In genomic region chr4:151738875-151739274, GRCm38 (mm10) we compare ENCODE assay signal across 14 mouse cellular contexts.
DNase-seq lines count a peak whose midpoint lies in the region; ATAC-seq and TF ChIP-seq lines count a peak whose summit lies in the region.
"Had no signal": no experiment of that assay in that cellular context is flagged by ENCODE, and none has a peak within 500 bp of the region (broad histone marks: within the 10 kb centered on the region; RNA-seq: fewer than 3 reads in every experiment).

No protein-coding gene starts in this region.

- no peak overlapping the region for H3K4me3 ChIP-seq in heart, embryonic 10.5 days
- no peak overlapping the region for H3K4me3 ChIP-seq in kidney, postnatal 0 days (replicated peaks; ENCODE audit: low read depth, low read length)
- H3K4me3 ChIP-seq in forebrain, embryonic 15.5 days: no peak overlapping the region
- H3K4me3 ChIP-seq: embryonic facial prominence, embryonic 15.5 days had no signal

- intact Hi-C loops in heart, postnatal 36 days (cut with DNase I): no loop called here

- H3K27ac ChIP-seq in heart, embryonic 10.5 days: peak overlapping the region; percentile 56; the same call in 1 of the 2 replicates
- H3K27ac ChIP-seq in kidney, postnatal 0 days: no peak overlapping the region
- peak overlapping the region; percentile 27; the same call in 1 of the 2 replicates for H3K27ac ChIP-seq in forebrain, embryonic 15.5 days (replicated peaks)
- H3K27ac ChIP-seq: embryonic facial prominence, embryonic 15.5 days had no signal

- H3K4me1 ChIP-seq in heart, embryonic 10.5 days: peaks cover 43% of the 10 kb centered on the region
- no peaks in the 10 kb centered on the region for H3K4me1 ChIP-seq in kidney, postnatal 0 days (replicated peaks; ENCODE audit: insufficient read depth, low read length)
- H3K4me1 ChIP-seq in forebrain, embryonic 15.5 days: peaks cover 14% of the 10 kb centered on the region

- ATAC-seq in kidney, postnatal 0 days (replicated peaks; ENCODE audit: low FRiP score, low read depth): no peak
- ATAC-seq in forebrain, embryonic 15.5 days (replicated peaks): 0 out of 2 replicates have a peak, but pooled peaks have one; percentile 53
- ATAC-seq: inflammation-experienced regulatory T-cells, adult 6 months had no signal

- H3K9me3 ChIP-seq in heart, embryonic 10.5 days: no peaks in the 10 kb centered on the region
- no peaks in the 10 kb centered on the region for H3K9me3 ChIP-seq in kidney, postnatal 0 days (replicated peaks; ENCODE audit: low read length)
- H3K9me3 ChIP-seq in forebrain, embryonic 15.5 days: no peaks in the 10 kb centered on the region
- H3K9me3 ChIP-seq: embryonic facial prominence, embryonic 15.5 days had no signal

- H3K4me2 ChIP-seq in kidney, postnatal 0 days (ENCODE audit: low read length): no peak overlapping the region
- no peak overlapping the region for H3K4me2 ChIP-seq in forebrain, embryonic 15.5 days (replicated peaks)
- H3K4me2 ChIP-seq: embryonic facial prominence, embryonic 15.5 days had no signal

- TF ChIP-seq CTCF in kidney, postnatal 0 days (IDR thresholded peaks at IDR 0.05; ENCODE audit: low read depth): no peak

- WGBS in heart, embryonic 10.5 days: 68% methylated on average over 11 of the region's 11 CpGs
- 60% methylated on average over 11 of the region's 11 CpGs for WGBS in kidney, postnatal 0 days
- whole genome bisulfite sequencing in forebrain, embryonic 15.5 days: 58% methylated on average over 11 of the region's 11 CpGs

- H3K9ac ChIP-seq in kidney, postnatal 0 days (ENCODE audit: low read depth, low read length): no peak overlapping the region
- H3K9ac ChIP-seq in forebrain, embryonic 15.5 days (replicated peaks): no peak overlapping the region
- H3K9ac ChIP-seq: embryonic facial prominence, embryonic 15.5 days had no signal

- no peaks in the 10 kb centered on the region for H3K36me3 ChIP-seq in heart, embryonic 10.5 days
- H3K36me3 ChIP-seq in kidney, postnatal 0 days (ENCODE audit: insufficient read depth, low read length): no peaks in the 10 kb centered on the region
- no peaks in the 10 kb centered on the region for H3K36me3 ChIP-seq in forebrain, embryonic 15.5 days
- H3K36me3 ChIP-seq: embryonic facial prominence, embryonic 15.5 days had no signal

- no peaks in the 10 kb centered on the region for H3K27me3 ChIP-seq in heart, embryonic 10.5 days (ENCODE audit: insufficient read depth, poor library complexity, severe bottlenecking)
- H3K27me3 ChIP-seq in kidney, postnatal 0 days (ENCODE audit: insufficient read depth, low read length): no peaks in the 10 kb centered on the region
- no peaks in the 10 kb centered on the region for H3K27me3 ChIP-seq in forebrain, embryonic 15.5 days
- H3K27me3 ChIP-seq: embryonic facial prominence, embryonic 15.5 days had no signal

- DNase-seq in heart, embryonic 10.5 days (ENCODE audit: low spot score): no peak
- DNase-seq in heart, postnatal 36 days: no peak
- peak; percentile 11 for DNase-seq in kidney, postnatal 0 days (ENCODE audit: low spot score)
- DNase-seq in kidney, adult 9 months: no peak
- DNase-seq in adipocyte (ENCODE audit: low spot score): peak; percentile 11
- DNase-seq in thymus, postnatal 25 days: no peak
- DNase-seq in kidney, adult 18-20 months: no peak
- DNase-seq: adrenal gland, adult 8-10 months; cerebellum, adult 9-11 months; right cerebral cortex, postnatal 25 days; thymus, adult 18-20 months had no signal

Comparison
In these comparisons a context has a peak if more than half of its experiments do, and no peak if none do; other contexts are left out.
1. DNase-seq: peak in kidney, postnatal 0 days (single experiment) and adipocyte (single experiment); none in heart, embryonic 10.5 days (single experiment), heart, postnatal 36 days (0 of 2), kidney, adult 9 months (single experiment), thymus, postnatal 25 days (single experiment) and kidney, adult 18-20 months (single experiment).